Mouse (Mus musculus): ENCODE results near the gene Dhrs2. TPM values are rescaled to one million over a fixed set of nuclear protein-coding genes. Genes with fewer than 3 reads are reported as not detected.

The Dhrs2 gene
- polyA plus RNA-seq, 1 experiment from 2014 or later, result 2.3 TPM

- no peak overlapping the region for H3K4me3 ChIP-seq
- ATAC-seq (ENCODE audit: low FRiP score, low read depth), result no peak
- 27% methylated on average over 6 of the region's 6 CpGs for WGBS
- no peaks in the 10 kb centered on the region for H3K36me3 ChIP-seq
- no peak overlapping the region for H3K27ac ChIP-seq (replicated peaks)
- H3K4me2 ChIP-seq, result no peak overlapping the region
- H3K27me3 ChIP-seq, result no peaks in the 10 kb centered on the region
- no peaks in the 10 kb centered on the region for H3K9me3 ChIP-seq
- no peak overlapping the region for H3K9ac ChIP-seq
- no peaks in the 10 kb centered on the region for H3K4me1 ChIP-seq (replicated peaks)
Observed at GRCm38 (mm10) chr14:55255443-55255842, 33.6 kb downstream of the Dhrs2 start.

DNA sequence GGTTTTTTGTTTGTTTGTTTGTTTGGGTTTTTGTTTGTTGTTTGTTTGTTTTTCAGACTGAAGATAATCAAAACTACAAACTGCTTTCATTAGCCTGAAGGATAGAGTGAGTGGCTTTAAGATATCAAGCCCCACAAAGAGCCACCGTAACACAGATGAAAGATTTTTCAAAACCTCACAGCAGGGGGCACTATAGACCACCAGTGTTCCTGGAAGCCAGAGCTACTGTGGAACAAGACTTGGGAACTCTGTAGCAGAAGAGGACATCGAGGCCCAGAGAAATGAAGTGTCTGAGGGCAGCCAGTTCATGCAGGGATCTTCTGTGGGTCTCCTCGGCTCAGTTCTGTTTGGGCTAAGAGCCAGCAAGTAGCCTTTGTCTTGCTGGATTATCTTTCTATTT, 49.4 kb downstream of the Dhrs2 start:
- 69% methylated on average over 3 of the region's 3 CpGs for WGBS
- Histone ChIP-seq H3K4me1 (replicated peaks) (no peaks in the 10 kb centered on the region), H3K4me2 (no peak overlapping the region), H3K9ac (no peak overlapping the region), H3K27ac (replicated peaks) (no peak overlapping the region), H3K4me3 (no peak overlapping the region), H3K27me3 (no peaks in the 10 kb centered on the region), H3K36me3 (no peaks in the 10 kb centered on the region), H3K9me3 (no peaks in the 10 kb centered on the region)
- ATAC-seq (ENCODE audit: low FRiP score, low read depth), result no peak

DNA sequence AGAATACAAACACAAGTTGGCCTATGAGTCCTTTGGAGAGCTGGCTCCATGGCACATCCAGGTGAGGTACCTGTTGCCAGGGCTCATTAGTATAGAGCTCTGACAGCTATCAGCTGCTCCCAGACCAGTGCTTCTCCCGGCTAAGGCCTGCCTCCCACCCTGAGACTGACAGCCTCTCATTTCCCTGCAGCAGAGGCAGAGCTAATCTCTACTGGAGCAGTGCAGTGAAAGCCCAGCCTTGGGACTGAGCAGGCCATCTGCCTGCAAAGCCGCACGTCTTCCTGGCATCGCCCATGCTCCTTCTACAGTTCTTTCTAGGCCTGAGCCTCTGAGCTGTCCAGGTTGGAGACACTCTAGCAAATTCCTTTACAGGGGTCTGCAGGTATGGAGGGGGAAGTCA, 51.2 kb downstream of the Dhrs2 start:
- Histone ChIP-seq H3K9me3 (no peaks in the 10 kb centered on the region), H3K4me1 (replicated peaks) (no peaks in the 10 kb centered on the region), H3K4me3 (no peak overlapping the region), H3K4me2 (no peak overlapping the region), H3K9ac (no peak overlapping the region), H3K27ac (replicated peaks) (no peak overlapping the region), H3K27me3 (no peaks in the 10 kb centered on the region), H3K36me3 (no peaks in the 10 kb centered on the region)
- no peak for ATAC-seq (ENCODE audit: low FRiP score, low read depth)
- WGBS, result 73% methylated on average over 4 of the region's 4 CpGs

GRCm38 (mm10) chr14:55274810-55275209, 53.0 kb downstream of the Dhrs2 start:
- no peak for ATAC-seq (ENCODE audit: low FRiP score, low read depth)
- 93% methylated on average over 6 of the region's 6 CpGs for WGBS

DNA sequence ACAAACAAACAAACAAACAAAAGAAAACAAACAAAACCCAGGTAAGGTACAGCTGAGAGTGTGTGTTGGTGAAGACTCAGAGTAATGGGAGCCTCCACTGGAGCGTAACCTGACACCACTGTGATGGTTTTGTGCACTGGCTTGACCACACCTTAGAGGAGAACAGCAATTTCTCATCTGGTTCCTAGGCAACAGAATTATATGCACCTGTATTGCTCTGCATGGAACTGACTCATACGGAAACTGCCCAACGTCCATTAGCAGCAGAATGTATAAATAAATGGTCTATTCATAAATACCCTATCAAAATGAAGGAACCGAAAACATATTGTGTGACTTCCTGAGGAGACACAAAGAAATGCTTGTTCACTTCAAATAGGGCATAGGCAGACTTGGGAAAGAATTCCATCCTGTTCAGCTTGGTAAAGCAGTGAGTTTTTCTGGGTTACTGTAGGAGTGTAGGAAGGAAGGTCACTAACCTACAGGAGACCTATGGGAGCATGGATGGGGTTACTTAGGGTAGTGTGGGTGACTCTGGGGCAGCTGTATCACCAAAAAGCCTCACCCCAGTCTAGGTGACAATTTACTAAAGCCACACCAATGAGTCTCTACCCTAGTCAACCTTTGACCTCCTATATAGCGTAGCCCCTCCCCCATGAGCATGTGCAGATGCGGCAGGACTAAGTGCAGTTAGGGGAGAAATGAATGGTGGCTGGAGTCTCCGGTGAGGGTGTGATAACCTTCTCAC, 57.7 kb downstream of the Dhrs2 start:
- no peaks in the 10 kb centered on the region for H3K9me3 ChIP-seq
- no peak overlapping the region for H3K27ac ChIP-seq (replicated peaks)
- H3K36me3 ChIP-seq, result no peaks in the 10 kb centered on the region
- H3K27me3 ChIP-seq, result no peaks in the 10 kb centered on the region
- no peak overlapping the region for H3K9ac ChIP-seq
- H3K4me3 ChIP-seq, result no peak overlapping the region
- no peaks in the 10 kb centered on the region for H3K4me1 ChIP-seq (replicated peaks)
- H3K4me2 ChIP-seq, result no peak overlapping the region
- ATAC-seq (ENCODE audit: low FRiP score, low read depth), result no peak
- 81% methylated on average over 7 of the region's 7 CpGs for WGBS

More at GRCm38 (mm10) chr14:55274810-55275209, 53.0 kb downstream of the Dhrs2 start:
- Histone ChIP-seq H3K36me3 (no peaks in the 10 kb centered on the region), H3K4me2 (no peak overlapping the region), H3K9ac (no peak overlapping the region), H3K4me1 (replicated peaks) (no peaks in the 10 kb centered on the region), H3K27me3 (no peaks in the 10 kb centered on the region), H3K9me3 (no peaks in the 10 kb centered on the region), H3K27ac (replicated peaks) (no peak overlapping the region), H3K4me3 (no peak overlapping the region)

Other genes with a start within 250 kb of the Dhrs2 start
- not detected in 2 replicates for gene Gm17428, start 245.1 kb upstream of the Dhrs2 start, polyA plus RNA-seq (2015; fragmentation: Nextera tagmentation; extraction: Ambion mirVana)
- gene Myh7, start 227.4 kb upstream of the Dhrs2 start, polyA plus RNA-seq (2015; fragmentation: Nextera tagmentation; extraction: Ambion mirVana), result 6.4 and 9.0 TPM in 2 replicates
- gene Ngdn, start 206.6 kb upstream of the Dhrs2 start, polyA plus RNA-seq (2015; fragmentation: Nextera tagmentation; extraction: Ambion mirVana), result 47.3 and 50.1 TPM in 2 replicates
- 24.0 and 24.9 TPM in 2 replicates for gene Zfhx2, start 129.7 kb upstream of the Dhrs2 start, polyA plus RNA-seq (2015; fragmentation: Nextera tagmentation; extraction: Ambion mirVana)
- gene Thtpa, start 127.2 kb upstream of the Dhrs2 start, polyA plus RNA-seq (2015; fragmentation: Nextera tagmentation; extraction: Ambion mirVana), result 29.4 and 32.6 TPM in 2 replicates
- 7.3 and 7.9 TPM in 2 replicates for gene Ap1g2, start 115.4 kb upstream of the Dhrs2 start, polyA plus RNA-seq (2015; fragmentation: Nextera tagmentation; extraction: Ambion mirVana)
- 33.6 and 40.7 TPM in 2 replicates for gene Jph4, start 105.1 kb upstream of the Dhrs2 start, polyA plus RNA-seq (2015; fragmentation: Nextera tagmentation; extraction: Ambion mirVana)

Measured in hindbrain, embryonic 15.5 days (tissue).